Mouse (Mus musculus) brain, embryonic 14.5 days (tissue): ENCODE measurements at regions not wholly inside any gene's neighbourhood (a gene's known extent, or its start where the extent isn't known, plus 50 kb on each side); places are given as distances from the start of the nearest gene placed in this dataset.

Source experiments
- CTCF ChIP-seq: fragments of 200-500 bp; IDR thresholded peaks from 2 replicates; pipeline ENCODE4 v1.5.1; 2012; ENCODE audit warnings: inconsistent platforms, mild to moderate bottlenecking, moderate library complexity, borderline replicate concordance; ENCODE audit not compliant: insufficient read depth, insufficient read length; ENCODE audit errors: extremely low read depth
- POLR2A ChIP-seq: fragments of 200-500 bp; IDR thresholded peaks from 2 replicates; pipeline ENCODE4 v1.6.1; 2012; ENCODE audit warnings: mild to moderate bottlenecking, inconsistent platforms, borderline replicate concordance; ENCODE audit not compliant: poor library complexity, insufficient read depth, insufficient read length, severe bottlenecking; ENCODE audit errors: extremely low read depth

DNA sequence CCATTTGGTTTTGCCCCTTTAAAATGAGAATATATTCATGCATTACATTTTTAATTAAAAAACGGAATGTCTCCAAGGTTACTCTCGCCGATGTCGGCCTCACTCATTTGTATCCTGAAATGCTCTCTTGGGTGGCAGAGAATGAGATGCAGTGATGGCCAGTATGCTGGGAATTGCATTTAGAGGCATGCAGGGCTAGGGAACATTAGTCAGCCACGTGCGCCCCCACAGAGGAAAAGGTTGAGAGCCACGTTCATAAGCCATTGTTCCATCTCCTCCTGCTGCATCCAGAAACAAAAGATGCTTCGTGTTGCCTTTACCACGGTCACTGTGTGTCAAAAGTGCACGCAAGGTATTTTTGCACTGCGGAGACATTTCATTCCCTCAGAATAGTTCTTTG lies 172.9 kb upstream of the Pmfbp1 start:
- no peak for TF ChIP-seq CTCF
- no peak for TF ChIP-seq POLR2A
